Mouse (Mus musculus) myocyte (in vitro differentiated cells): ENCODE measurements around the gene Izumo1. TPM values are rescaled to one million over a fixed set of nuclear protein-coding genes. Genes with fewer than 3 reads are reported as not detected.

ENCODE experiments used
- H3K27me3 ChIP-seq: one replicate; pipeline ENCODE4 v1.6.1; 2011; ENCODE audit not compliant: control insufficient read depth, insufficient read depth, insufficient read length
- H3K36me3 ChIP-seq: one replicate; pipeline ENCODE4 v1.6.1; 2011; ENCODE audit not compliant: control insufficient read depth, insufficient read depth
- H3K4me2 ChIP-seq: one replicate; pipeline ENCODE4 v1.6.1; 2011; ENCODE audit warnings: low read depth, control low read depth
- H3K4me3 ChIP-seq: one replicate; pipeline ENCODE4 v1.5.1; 2011; ENCODE audit warnings: mild to moderate bottlenecking, control low read depth, moderate library complexity
- H3K79me2 ChIP-seq: one replicate; pipeline ENCODE4 v1.6.1; 2011; ENCODE audit not compliant: control insufficient read depth, insufficient read depth
- H3ac ChIP-seq: one replicate; pipeline ENCODE4 v1.6.1; 2011; ENCODE audit not compliant: control insufficient read depth, insufficient read length
- CEBPB ChIP-seq: IDR thresholded peaks from 2 replicates; pipeline ENCODE4 v1.6.1; 2011; ENCODE audit warnings: mild to moderate bottlenecking, moderate library complexity; ENCODE audit not compliant: poor library complexity, insufficient read depth, severe bottlenecking
- E2F4 ChIP-seq: IDR thresholded peaks from one replicate; pipeline ENCODE4 v1.6.1; 2011; ENCODE audit warnings: mild to moderate bottlenecking, control low read depth, moderate library complexity; ENCODE audit not compliant: insufficient read depth
- MAX ChIP-seq: IDR thresholded peaks from one replicate; pipeline ENCODE4 v1.6.1; 2011; ENCODE audit warnings: low read depth, mild to moderate bottlenecking, control low read depth
- MYOD1 ChIP-seq, 3 experiments: IDR thresholded peaks; one replicate each; pipeline ENCODE4 v1.6.1; 2011; ENCODE audit warnings: control low read depth in 2 of 3, low read depth in 2 of 3, mild to moderate bottlenecking in 2 of 3, moderate library complexity in 1 of 3; ENCODE audit not compliant: insufficient read length in 2 of 3, control insufficient read depth in 1 of 3
- MYOG ChIP-seq, 3 experiments: IDR thresholded peaks; one replicate each; pipeline ENCODE4 v1.6.1; 2011; ENCODE audit warnings: control low read depth in 2 of 3, low read depth in 2 of 3, mild to moderate bottlenecking in 2 of 3; ENCODE audit not compliant: insufficient read length in 2 of 3, control insufficient read depth in 1 of 3, insufficient read depth in 1 of 3
- POLR2A ChIP-seq: IDR thresholded peaks from one replicate; pipeline ENCODE4 v1.6.1; 2011; ENCODE audit warnings: low read depth, mild to moderate bottlenecking, control low read depth, moderate library complexity; ENCODE audit not compliant: insufficient read length
- POLR2AphosphoS2 ChIP-seq: IDR thresholded peaks from one replicate; pipeline ENCODE4 v1.6.1; 2011; ENCODE audit warnings: low read depth, control low read depth; ENCODE audit not compliant: insufficient read length
- REST ChIP-seq: IDR thresholded peaks from one replicate; pipeline ENCODE4 v1.6.1; 2011; ENCODE audit warnings: mild to moderate bottlenecking, control low read depth, moderate library complexity; ENCODE audit not compliant: insufficient read depth, insufficient read length
- SRF ChIP-seq: IDR thresholded peaks from one replicate; pipeline ENCODE4 v1.6.1; 2011; ENCODE audit warnings: low read depth; ENCODE audit not compliant: control insufficient read depth, insufficient read length
- TCF12 ChIP-seq: IDR thresholded peaks from one replicate; pipeline ENCODE4 v1.6.1; 2011; ENCODE audit warnings: mild to moderate bottlenecking, control low read depth; ENCODE audit not compliant: poor library complexity, insufficient read depth, severe bottlenecking
- TCF3 ChIP-seq: IDR thresholded peaks from one replicate; pipeline ENCODE4 v1.6.1; 2011; ENCODE audit warnings: low read depth, control low read depth; ENCODE audit not compliant: insufficient read length
- USF1 ChIP-seq: IDR thresholded peaks from one replicate; pipeline ENCODE4 v1.6.1; 2011; ENCODE audit warnings: low read depth, mild to moderate bottlenecking, control low read depth, moderate library complexity
- polyA plus RNA-seq: library from polyadenylated mRNA; unstranded; fragments of >200 nt; fragmentation: generic; extraction: Trizol; gene quantifications from one replicate; pipeline ENCODE4 v1.2.1, GENCODE M21; 2012; ENCODE audit warnings: missing spikeins

Izumo1 gene
- polyA plus RNA-seq, 1 experiment: not detected

- H3K4me3 ChIP-seq: no peak overlapping the region
- no peak overlapping the region for H3K4me2 ChIP-seq
- no peak overlapping the region for H3ac ChIP-seq
- no peaks in the 10 kb centered on the region for H3K79me2 ChIP-seq
- TF ChIP-seq MAX (no peak), E2F4 (no peak), SRF (no peak), REST (no peak), MYOG (IDR thresholded peaks at IDR 0.05; ENCODE audit: control insufficient read depth in 1 of 3, insufficient read depth in 1 of 3, insufficient read length in 2 of 3, low read depth in 2 of 3) (no peak), CEBPB (no peak), USF1 (no peak), POLR2A (no peak), TCF3 (no peak), TCF12 (no peak), POLR2AphosphoS2 (no peak), MYOD1 (IDR thresholded peaks at IDR 0.05; ENCODE audit: control insufficient read depth in 1 of 3, insufficient read length in 2 of 3, low read depth in 2 of 3) (no peak)
- no peaks in the 10 kb centered on the region for H3K27me3 ChIP-seq
- no peaks in the 10 kb centered on the region for H3K36me3 ChIP-seq
Observed at GRCm38 (mm10) chr7:45585923-45586322, 35.7 kb upstream of the Izumo1 start.

- H3K36me3 ChIP-seq: no peaks in the 10 kb centered on the region
- H3K4me2 ChIP-seq: no peak overlapping the region
- no peak overlapping the region for H3ac ChIP-seq
- no peaks in the 10 kb centered on the region for H3K27me3 ChIP-seq
- H3K79me2 ChIP-seq: no peaks in the 10 kb centered on the region
- H3K4me3 ChIP-seq: no peak overlapping the region
- TF ChIP-seq MYOG (IDR thresholded peaks at IDR 0.05; ENCODE audit: control insufficient read depth in 1 of 3, insufficient read depth in 1 of 3, insufficient read length in 2 of 3, low read depth in 2 of 3) (no peak), TCF12 (no peak), CEBPB (no peak), SRF (no peak), POLR2A (no peak), MYOD1 (IDR thresholded peaks at IDR 0.05; ENCODE audit: control insufficient read depth in 1 of 3, insufficient read length in 2 of 3, low read depth in 2 of 3) (no peak), MAX (no peak), POLR2AphosphoS2 (no peak), TCF3 (no peak), E2F4 (no peak), REST (no peak), USF1 (no peak)
Observed at GRCm38 (mm10) chr7:45587631-45588592, 33.7 kb upstream of the Izumo1 start.

- Histone ChIP-seq H3K27me3 (no peaks in the 10 kb centered on the region), H3ac (no peak overlapping the region), H3K4me3 (no peak overlapping the region), H3K36me3 (no peaks in the 10 kb centered on the region), H3K79me2 (no peaks in the 10 kb centered on the region), H3K4me2 (peak overlapping the region; percentile 58)
- peak; percentile 35 for TF ChIP-seq POLR2AphosphoS2
- TF ChIP-seq REST: no peak
- no peak for TF ChIP-seq MAX
- no peak for TF ChIP-seq CEBPB
- TF ChIP-seq POLR2A: peak; percentile 18
- no peak for TF ChIP-seq TCF12
- TF ChIP-seq USF1: no peak
- no peak for TF ChIP-seq E2F4
- no peak for TF ChIP-seq MYOD1 (IDR thresholded peaks at IDR 0.05; ENCODE audit: control insufficient read depth in 1 of 3, insufficient read length in 2 of 3, low read depth in 2 of 3)
Observed at GRCm38 (mm10) chr7:45589173-45589572, 32.4 kb upstream of the Izumo1 start.

- TF ChIP-seq MYOD1 (IDR thresholded peaks at IDR 0.05; ENCODE audit: control insufficient read depth in 1 of 3, insufficient read length in 2 of 3, low read depth in 2 of 3): no peak
- no peak for TF ChIP-seq POLR2A
- Histone ChIP-seq H3K4me2 (peak overlapping the region; percentile 58), H3K79me2 (no peaks in the 10 kb centered on the region), H3K27me3 (no peaks in the 10 kb centered on the region), H3K4me3 (no peak overlapping the region), H3K36me3 (no peaks in the 10 kb centered on the region), H3ac (no peak overlapping the region)
Observed at GRCm38 (mm10) chr7:45589898-45590297, 31.7 kb upstream of the Izumo1 start.
